Mouse (Mus musculus) ovary, postnatal 10 days (tissue): ENCODE data around the gene Nav3.

Source experiments
- DNase-seq: peaks from one replicate; pipeline ENCODE4 v3.0.0; 2022; ENCODE audit warnings: low spot score

The Nav3 gene

DNA sequence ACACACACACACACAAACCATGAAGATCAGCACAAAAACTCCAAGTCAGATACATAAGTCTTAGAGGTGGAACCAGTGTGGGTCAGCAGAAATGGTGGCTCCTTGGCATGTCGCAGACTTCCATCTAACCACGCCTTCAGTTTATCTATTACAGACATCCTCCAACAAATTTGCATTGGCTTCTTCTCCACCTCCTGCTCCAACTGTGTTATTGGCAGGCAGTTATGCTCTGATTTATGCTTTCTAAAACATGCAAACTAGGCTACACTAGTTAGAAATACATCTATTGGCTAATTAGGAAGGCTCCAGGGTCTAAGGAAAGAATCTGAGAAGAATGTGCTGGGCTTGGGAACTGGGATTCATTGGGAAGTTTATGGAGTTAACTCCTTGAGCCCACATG, 75.2 kb downstream of the Nav3 start:
- no peak for DNase-seq

DNA sequence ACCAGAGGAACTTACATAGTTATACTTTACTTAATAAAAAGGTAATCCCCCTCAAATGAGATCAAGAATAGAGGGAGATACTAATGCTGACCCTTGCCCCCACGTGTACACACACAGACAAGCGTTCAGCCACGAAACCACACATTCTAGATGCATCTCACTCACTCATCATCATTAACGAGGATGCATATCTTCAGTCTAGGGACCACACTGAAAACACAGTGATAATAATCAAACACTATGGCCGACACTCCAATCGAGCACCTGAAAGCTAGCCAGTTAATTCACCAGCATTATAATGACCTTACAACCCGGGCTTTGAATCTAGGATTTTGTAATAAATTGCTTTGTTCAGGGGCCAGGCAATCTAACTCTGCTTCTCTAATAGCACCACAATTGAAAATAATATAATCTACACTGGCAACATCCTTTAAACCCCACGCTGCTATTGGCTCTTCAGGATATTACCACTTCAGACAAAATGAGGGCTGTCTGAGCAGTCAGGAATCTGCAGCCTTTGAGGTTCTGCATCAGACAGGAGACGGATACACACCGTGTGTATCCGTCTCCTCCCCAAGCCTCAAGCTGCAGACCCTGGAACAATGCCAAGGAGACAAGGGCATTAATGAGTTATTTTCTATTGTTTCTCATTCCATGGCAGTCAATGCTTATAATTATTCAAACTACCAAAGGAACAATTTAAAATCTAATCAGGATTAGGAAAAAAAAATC, 83.1 kb downstream of the Nav3 start:
- DNase-seq = no peak

DNA sequence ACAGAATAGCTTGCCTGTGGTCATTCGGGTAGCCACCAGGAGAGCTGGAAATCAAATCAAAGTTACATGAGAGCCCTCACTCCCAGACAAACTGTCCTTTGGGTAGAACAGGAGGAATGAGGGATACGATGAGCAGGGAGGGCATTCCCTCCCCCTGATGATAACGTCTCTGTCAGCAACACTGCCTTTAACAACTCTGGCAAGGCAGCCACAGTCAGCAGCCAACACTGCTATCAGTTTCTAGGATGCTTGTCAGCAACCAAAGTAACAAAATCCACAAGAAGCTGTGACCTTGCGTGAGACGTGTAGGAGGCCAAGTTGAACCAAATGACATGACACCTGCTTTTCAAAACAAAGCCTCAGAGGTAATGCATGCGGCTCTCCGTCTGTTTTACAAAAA, 103.9 kb downstream of the Nav3 start:
- DNase-seq = no peak

DNA sequence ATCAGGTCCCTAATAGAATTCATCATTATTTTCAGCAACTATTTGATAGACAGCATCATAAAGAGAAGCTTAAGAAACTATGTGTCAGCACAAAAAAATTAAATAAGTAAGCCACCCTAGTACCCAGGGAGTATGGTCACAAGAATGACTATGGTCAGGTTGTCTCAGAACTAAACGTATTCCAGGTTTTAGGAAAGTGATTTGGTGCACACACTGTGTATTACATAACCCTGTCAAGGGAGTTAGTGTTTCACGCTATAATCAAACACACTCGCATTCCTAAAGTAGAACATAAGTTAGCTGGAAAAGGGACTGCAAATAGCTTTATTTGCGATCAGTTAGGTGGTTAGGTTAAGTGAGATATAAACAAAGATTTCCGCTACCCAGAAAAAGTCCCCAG, 126.0 kb downstream of the Nav3 start:
- DNase-seq = no peak

DNA sequence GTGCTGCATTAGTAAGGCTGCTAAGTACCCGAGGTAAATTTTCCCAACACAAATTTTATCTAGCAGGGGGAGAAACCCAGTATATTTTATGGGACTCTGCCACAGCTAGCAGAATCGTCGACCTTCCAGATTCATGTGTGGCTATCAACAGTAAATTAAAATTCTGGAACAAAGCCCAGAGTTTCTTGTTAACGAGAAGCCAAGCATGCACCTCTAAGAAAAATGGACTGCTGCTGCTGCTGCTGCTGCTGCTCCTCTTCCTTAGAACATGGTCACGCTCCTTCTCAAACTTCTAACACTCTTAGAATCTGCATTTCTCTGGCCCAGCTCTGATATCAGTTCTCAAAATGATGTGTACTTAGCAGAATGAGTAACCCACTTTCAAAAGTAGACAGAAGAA, 126.4 kb downstream of the Nav3 start:
- DNase-seq = no peak

DNA sequence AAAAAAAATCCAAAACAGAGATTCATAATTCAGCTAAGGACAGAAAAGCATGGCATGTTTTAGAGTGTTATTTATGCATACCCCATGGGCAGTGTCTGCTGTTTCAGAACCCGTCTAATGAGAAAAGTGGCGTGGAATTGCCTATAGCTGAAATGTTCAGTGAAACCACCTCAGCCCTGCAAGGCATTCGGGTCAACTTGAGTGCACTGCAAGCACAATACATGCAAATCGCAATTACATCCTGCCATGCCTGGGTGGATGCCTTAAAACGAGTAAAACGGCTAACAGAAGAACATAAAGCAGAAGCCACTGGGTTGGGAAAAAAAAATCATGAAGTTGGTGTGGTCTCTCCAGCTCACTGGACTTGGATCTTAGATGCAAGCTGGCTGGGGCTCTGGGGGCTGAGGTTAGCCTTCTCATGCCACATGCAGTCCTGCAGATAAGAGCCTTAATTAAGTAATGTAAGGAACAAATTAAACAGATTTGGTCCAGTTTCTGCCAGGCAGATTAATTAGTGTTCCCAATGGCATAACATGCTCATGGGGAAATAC, 133.8 kb downstream of the Nav3 start:
- DNase-seq = no peak

DNA sequence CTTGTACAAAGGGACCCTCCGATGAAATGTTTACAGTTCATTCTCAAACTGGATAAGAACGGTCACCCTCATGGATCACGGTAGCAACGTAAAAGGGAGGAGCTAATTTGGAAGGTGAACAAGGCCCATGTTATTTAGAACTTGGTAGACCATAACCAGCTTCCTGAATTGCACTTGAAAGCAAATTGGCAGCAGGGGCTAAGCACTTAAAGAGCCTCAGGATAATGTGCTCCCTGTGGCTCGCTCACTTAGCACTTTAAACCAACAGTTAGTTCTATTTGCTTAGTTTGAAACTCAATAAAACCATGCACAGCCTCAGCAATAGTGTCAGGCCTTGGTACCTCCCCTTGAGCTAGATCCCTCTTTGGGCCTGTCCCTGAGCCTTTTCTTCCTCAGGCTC, 138.7 kb downstream of the Nav3 start:
- no peak for DNase-seq

DNA sequence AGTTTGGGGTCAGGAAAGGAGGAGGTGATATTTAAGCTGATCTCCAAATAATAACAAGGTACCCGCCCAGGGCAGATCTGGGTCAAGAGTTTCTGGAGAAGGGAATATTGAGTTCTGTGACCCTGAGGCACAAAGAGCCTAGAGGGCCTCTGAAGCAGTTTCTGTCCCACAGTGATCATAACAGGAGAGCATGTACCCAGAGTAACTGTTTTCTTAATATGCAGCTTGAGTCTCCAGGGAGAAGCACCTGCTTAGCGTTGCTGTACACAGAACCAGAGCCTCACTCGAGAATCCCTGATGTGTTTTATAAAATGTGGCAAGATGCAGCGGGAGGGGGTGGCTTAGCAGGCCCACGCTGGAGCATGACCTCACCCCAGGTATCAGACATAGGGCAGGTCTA, 141.5 kb downstream of the Nav3 start:
- DNase-seq = no peak

DNA sequence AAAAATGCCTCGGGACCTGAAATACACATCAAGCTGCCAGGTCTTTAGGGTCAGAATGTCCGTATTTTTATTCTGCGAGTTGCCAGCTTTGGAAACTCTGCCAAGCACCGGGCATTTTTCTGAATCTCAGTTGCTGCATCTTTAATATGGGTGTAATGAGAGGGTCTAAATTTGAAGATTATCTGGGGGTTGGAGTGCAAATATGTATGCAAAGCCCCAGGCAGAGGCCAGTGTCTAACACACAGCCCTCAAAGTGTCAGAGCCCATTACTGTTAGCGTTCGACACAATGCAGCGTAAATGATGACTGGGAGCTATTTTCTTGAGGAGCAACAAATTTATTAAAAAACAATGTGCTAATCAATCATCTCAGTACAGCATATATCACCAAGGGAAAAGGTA, 142.0 kb downstream of the Nav3 start:
- DNase-seq = no peak

DNA sequence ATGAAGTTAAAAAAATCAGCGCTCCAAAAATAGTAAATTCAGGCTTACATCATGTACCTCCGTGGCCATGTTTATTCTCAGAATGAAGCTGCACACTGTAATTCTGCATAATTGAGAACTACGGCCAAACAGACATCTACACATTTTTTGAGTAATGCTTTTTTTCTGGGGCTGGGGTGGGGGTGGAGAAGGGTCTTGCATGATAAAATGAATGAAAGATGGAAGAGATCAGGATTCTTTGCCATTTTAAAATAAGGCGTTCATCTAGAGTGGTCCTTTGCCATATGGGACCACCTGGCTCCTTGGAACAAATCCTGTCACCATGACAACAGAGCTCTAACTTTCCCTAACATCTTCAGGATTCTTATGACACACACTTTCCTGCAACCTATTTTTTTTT, 146.5 kb downstream of the Nav3 start:
- no peak for DNase-seq

DNA sequence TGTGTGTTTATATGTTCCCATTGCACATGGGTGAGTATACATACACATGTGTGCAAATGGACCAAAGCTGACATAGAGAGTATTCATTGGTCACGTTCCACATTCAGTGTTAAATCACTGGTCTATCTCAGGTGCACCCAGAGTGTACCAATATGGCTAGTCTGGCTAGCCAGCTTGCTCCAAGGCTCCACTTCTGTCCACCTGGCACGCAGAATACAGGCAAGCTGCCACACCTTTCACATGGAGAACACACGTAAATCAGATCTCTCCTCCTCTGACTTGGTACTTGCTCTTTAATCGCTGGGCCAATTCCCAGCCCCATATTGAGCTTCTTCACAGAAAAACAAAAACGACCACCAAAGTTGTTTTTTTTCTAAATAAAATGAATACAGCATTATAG, 150.4 kb downstream of the Nav3 start:
- no peak for DNase-seq

DNA sequence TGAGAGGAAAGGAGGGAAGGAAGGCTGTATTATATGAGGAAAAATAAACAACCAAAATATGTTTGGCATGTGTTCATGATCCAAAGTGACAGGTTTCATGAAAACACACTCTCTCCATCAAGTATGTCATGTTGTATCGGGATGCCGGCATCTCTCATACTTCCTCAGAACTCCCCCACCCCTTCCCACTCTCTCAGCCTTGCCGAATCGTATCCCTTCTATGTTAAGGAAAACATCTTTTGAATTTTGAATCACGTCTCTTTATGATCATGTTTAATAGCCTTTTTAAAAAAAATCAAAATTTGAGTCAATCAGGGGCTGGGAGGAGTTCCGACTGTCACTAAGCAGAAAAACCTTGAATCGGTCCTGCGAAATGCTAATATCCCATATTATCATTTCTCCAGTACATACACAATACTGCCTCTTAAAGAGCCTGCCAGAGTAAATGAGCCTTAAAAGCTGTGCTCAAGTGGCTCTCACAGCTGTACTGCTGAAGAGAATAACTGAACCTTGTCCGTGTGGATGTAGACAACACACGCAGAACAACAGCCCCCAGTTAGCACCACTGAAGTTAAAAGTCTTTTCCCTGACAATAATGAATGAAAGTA, 165.9 kb downstream of the Nav3 start:
- DNase-seq = no peak

DNA sequence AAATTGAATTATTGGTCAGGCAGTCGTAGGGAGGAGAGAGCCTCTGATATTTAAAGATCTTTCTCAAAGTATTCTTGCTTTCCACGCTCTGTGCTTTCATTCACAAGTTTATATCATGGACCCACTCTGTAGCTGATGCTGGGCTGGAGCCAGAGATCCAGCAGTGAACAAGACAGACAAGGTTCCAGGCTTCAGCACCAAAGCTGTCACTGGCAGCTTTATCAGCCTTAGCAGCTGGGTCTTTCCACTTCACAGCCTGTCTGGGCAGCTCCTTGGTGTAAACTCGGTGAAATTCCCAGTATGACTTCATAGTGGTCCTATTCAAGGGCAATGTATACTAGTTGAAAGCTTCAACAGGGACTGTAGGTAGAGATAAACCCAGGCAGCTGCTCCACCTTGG, 172.1 kb downstream of the Nav3 start:
- DNase-seq = no peak

DNA sequence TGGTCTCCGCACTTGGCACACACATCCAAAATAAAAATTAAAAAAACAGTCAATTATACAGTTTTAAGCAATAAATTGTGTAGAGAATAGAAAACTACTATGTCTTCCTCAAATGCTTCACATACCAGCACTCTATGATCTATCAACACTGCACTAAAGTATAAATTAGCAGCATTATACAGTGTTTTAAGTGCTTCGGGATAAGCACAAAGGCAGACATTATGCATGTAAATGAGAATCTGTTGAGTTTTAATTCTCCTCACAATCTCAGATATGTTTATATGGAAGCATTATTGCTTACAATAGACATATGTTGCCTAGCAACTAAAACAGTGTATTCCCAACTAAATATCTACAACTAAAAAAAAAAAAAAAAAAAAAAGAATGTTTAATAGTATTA, 183.2 kb downstream of the Nav3 start:
- DNase-seq = no peak

DNA sequence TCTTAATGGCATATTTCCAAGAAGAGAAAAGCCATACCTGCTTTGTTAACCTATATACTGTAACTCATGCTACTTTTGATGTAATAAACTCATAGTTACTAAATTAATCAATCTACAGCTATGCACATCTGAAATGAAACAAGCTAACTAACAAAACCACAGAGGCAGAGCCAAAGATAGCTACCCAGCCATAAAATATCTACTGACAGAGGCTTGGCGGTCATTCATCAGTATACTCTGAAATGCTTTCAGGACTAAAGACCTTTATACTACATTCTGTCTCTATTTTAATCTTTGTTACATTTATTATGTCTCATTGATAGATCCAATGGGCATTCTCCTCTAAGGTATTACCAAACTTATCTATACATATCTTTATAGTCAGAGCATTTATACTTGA, 185.4 kb downstream of the Nav3 start:
- DNase-seq = no peak

DNA sequence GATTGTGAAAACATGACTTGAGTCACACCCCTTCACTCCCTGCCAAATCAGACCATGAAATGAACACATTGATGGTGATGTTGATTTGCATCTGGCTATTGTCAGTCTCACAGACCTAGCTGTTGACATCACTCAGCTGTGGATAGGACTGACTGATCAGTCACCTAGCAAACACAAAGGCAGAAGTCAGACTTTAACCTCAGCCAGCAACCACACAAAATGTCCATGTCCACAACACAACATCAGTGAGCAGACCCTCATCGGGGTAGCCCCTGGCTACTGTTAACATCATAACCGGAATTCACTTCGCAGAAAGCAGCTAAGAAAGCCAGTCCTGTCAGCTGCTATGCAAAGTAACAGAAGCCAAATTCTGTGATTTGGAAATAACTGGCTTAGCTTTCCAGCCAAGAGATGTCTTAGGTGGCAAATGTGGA, 213.9 kb downstream of the Nav3 start:
- no peak for DNase-seq

DNA sequence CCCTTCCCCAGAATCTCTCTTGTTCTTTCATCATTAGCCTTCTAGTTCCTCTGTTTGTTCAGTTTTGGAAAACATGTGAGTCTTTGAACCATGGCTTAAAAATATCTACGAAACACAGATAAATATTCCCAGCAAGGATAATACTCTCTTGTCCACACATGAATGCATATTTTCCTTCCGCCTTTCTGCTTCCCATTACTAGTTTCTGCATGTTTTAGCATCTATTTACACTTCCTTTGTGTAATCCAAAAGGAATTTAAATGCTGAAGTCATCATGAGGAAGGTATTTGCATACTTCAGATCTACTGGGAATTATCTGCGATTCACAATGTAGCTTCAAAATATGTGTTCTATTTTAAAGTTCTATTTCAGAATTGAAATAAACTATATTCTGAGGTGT, 215.3 kb downstream of the Nav3 start:
- no peak for DNase-seq

DNA sequence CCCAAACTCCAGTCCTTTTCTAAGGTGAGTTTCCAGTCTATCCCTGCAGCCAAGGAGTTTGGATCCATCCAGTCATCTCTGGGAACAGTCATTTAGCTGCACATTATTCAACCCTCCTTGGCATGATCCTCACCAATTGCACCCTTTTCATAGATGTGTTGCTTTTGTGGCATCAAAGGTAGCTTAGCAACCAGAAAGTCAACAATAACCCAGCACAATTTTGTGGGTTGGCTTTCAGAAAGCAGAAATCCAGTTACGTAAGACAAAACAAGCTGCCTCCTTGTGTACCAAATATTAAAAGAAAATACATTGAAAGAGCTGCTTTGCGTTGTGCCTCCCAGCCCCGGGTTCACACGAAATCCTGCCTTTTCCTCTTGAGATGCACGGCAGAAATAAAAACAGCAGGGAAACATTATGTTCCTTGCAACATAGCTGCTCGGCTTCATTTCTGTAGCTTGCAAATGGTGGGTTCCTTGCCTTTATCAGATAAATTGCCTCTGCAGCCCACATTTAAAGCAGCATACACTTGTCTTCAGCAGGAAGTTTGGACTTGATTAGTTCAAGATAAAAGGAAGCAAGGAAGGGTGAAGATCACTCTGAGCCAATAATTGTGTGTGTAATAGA, 222.6 kb downstream of the Nav3 start:
- no peak for DNase-seq

DNA sequence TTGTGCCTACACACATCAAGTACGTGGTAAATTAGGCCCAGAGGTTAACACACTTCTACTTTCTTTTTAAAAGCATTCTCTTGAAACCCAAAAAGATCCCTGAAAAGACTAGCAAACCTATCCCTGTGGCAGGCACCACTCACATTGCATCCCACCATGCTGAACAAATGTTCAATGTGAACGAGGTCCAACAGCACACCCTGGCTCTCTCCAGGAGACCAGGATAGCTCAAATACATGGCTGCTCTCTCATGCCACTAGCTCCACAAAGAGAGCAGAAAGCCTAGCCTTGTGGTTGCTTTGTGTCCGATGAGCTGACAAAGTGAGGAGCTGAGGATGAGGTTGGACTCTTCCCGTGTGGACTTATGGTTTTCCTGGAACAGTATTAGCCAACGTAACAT, 249.6 kb downstream of the Nav3 start:
- no peak for DNase-seq

DNA sequence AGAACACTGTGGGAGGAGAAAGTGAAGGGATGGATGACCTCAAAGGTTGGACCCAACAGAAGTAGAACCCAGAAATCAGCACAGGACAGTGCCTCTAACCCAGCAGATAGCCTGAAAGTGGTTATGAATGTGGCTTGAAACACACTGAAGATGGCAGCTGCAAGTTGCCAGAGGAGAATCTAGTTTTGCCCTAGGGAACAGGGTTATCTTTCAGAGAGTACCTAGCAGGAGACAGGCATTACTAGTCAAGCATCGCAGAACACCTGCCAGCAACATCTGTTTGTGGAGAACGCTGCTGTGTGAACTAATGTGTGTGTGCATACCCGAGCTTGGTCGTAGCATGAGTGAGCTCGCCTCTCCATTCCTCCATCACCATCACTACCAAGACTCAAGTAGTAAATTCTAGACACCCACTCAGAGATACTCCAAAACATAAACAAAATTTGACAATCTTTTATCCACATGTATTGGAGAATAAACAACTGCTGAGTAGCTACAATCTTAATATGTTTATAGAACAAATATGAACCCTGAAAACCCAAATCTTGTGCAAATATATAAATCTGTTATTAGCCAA, 251.8 kb downstream of the Nav3 start:
- no peak for DNase-seq

DNA sequence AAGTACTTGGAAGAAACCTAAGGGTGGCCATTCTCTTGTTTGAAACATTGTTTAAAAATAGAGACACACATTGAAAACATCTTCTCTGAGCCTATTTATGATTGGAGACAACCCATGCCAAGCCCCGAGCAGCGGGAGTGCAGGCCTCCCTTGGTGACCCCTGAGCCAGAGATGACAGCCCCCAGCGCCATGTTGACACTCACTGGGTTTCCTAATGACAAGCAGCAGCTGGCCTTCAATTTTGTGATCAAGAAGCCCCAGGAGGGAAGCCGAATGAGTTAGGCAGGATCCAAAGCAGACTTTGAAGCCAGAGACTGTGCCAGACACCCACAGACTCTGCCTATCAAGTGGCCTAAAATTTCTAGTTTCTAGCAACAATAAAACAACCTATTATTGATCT, 263.1 kb downstream of the Nav3 start:
- no peak for DNase-seq

DNA sequence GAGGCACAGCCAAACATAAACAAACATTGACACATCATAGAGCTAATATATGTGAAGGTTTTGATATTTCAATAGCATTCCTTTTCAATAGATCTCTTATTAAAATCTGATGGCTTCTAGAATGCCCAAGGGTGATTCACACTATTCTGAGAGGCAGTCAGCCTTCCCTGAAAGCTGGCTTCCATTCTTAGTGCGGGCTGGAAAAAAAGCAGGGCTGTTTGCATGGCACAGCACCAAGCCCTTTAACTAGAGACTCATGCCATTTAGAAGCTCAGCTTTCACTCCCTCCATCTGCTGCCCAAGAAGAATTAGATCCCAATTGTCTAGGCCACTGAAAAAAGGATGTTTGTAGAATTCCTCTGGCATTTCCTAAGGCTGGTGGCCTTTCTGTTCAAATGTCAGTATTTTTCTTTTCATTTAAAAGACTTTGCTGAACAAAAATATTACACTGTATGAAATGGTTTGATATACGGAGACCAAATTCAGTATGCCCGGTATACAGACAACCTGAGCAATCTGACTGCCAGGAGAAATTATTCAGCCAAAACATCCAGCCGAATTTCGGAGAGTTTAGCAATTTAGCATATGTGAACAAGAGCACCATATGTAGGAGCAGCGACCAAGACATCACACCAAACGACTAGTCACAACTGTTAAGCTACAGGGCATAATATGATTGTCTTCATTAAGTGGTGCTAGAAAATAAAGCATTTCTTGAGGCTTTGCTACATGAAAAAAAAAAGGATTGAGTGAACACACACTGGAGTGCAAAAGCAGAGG, 263.8 kb downstream of the Nav3 start:
- no peak for DNase-seq
